Mouse (Mus musculus) heart, postnatal 0 days (tissue): ENCODE data around the gene Tmem238l.

Experiments used
- CTCF ChIP-seq: IDR thresholded peaks from 2 replicates; pipeline ENCODE4 v1.5.1; 2016; ENCODE audit warnings: antibody characterized with exemption, control low read depth, low read depth
- EP300 ChIP-seq: IDR thresholded peaks from 2 replicates; pipeline ENCODE4 v1.6.1; 2016; ENCODE audit warnings: antibody characterized with exemption, low read depth

DNA sequence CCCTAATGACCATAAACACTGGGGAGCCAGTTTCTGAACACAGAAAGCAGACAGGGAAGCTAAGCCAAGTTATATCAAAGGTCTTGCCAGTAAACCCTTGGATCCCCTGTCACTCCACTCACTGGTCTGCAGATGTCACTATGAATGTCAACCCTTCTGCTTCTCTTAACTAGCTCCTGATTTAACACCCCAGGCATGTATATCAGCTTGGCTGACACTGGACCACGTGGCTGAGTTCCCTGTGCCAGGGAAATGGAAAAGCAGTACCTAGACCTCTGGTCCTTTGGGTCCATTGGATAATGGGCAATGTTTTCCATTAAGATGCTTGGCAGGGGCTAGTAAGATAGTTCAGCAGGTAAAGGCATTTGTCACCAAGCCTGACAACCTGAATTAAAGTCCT lies 37.2 kb downstream of the Tmem238l start:
- no peak for TF ChIP-seq EP300
- TF ChIP-seq CTCF, result no peak; the same call in 1 of the 2 replicates
